Mouse (Mus musculus) hindbrain, postnatal 0 days (tissue): ENCODE results near the gene Lrp1. TPM values are rescaled to one million over a fixed set of nuclear protein-coding genes. Genes with fewer than 3 reads are reported as not detected.

Experiments
- ATAC-seq: fragments of 200-750 bp; cut with Nextera tagmentation; 2 replicates; pipeline ENCODE4 v1.8.0; 2017; ENCODE audit warnings: mild to moderate bottlenecking, moderate TSS enrichment, moderate library complexity
- DNase-seq: peaks from one replicate; pipeline ENCODE4 v3.0.0-alpha.2; 2015; ENCODE audit warnings: low spot score
- H3K27ac ChIP-seq: fragments of 300-500 bp; sonication (generic); 2 replicates; pipeline ENCODE4 v1.5.1; 2014; ENCODE audit warnings: mild to moderate bottlenecking
- H3K27me3 ChIP-seq: fragments of 300-500 bp; sonication (generic); 2 replicates; pipeline ENCODE4 v1.6.1; 2014; ENCODE audit warnings: low read length, mixed read lengths; ENCODE audit not compliant: insufficient read depth
- H3K36me3 ChIP-seq: fragments of 300-500 bp; sonication (generic); 2 replicates; pipeline ENCODE4 v1.6.1; 2014; ENCODE audit warnings: low read length, mixed read lengths; ENCODE audit not compliant: insufficient read depth
- H3K4me1 ChIP-seq: fragments of 300-500 bp; sonication (generic); 2 replicates; pipeline ENCODE4 v1.6.1; 2014; ENCODE audit warnings: antibody characterized with exemption, low read length, mixed read lengths; ENCODE audit not compliant: insufficient read depth
- H3K4me2 ChIP-seq: fragments of 300-500 bp; sonication (generic); 2 replicates; pipeline ENCODE4 v1.6.1; 2014; ENCODE audit warnings: low read depth, mild to moderate bottlenecking, low read length, moderate library complexity, mixed read lengths
- H3K4me3 ChIP-seq: fragments of 300-500 bp; sonication (generic); 2 replicates; pipeline ENCODE4 v1.5.1; 2014; ENCODE audit warnings: low read length
- H3K9ac ChIP-seq: fragments of 300-500 bp; sonication (generic); replicated peaks from 2 replicates; pipeline ENCODE4 v1.6.1; 2014; ENCODE audit warnings: mild to moderate bottlenecking, low read length, moderate library complexity, mixed read lengths
- H3K9me3 ChIP-seq: fragments of 300-500 bp; sonication (generic); 2 replicates; pipeline ENCODE4 v1.6.1; 2016; ENCODE audit warnings: low read length, mixed read lengths
- CTCF ChIP-seq: IDR thresholded peaks from 2 replicates; pipeline ENCODE4 v1.5.1; 2016; ENCODE audit warnings: antibody characterized with exemption, control low read depth, low read depth
- WGBS: fragments of 180-500 bp; shearing (Covaris S2); extraction: QIAGEN DNeasy Blood & Tissue Kit; methylation state at CpG from one replicate; pipeline ENCODE4 v1.1.7; 2014; 5-methylcytosine and 5-hydroxymethylcytosine counted together
- polyA plus RNA-seq: library from polyadenylated mRNA; unstranded; fragments of >200 nt; fragmentation: Nextera tagmentation; extraction: Ambion mirVana; gene quantifications from 2 replicates; pipeline ENCODE4 v1.2.1, GENCODE M21; 2015
- total RNA-seq: library from RNA; depleted of rRNA; stranded (reverse); fragments of >200 nt; gene quantifications from 2 replicates; pipeline ENCODE4 v1.2.3, GENCODE M21; 2014

The Lrp1 gene
- total and polyA plus RNA-seq, 2 experiments from 2014 or later: 75.5 to 245 TPM

DNA sequence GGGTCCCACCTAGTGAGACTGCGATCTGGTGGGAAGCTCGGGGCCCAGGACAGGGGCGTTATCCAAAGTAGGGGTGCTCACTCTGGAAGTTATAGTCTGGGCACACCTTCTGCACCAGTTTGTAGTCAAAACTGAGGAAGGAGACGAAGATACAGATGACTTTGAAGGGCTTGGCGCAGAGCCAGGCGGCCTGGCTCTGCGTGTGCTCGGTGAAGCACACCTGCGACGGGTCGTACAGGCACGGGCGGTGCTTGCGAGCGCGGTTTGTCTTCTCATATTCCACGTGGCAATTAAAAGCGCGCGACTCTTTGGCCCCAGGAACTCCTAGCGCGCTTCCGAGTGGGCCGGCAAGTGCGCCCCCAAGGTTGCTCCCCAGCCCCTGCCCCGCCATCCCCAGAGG is 94.9 kb downstream of the Lrp1 start:
- Histone ChIP-seq H3K4me3 (peak overlapping the region; percentile 19), H3K27ac (0 out of 2 replicates have a peak overlapping the region, but pooled peaks have one; percentile 36), H3K27me3 (peaks cover 11% of the 10 kb centered on the region; the same call in 1 of the 2 replicates), H3K36me3 (no peaks in the 10 kb centered on the region), H3K9ac (no peak overlapping the region), H3K4me2 (peak overlapping the region; percentile 44), H3K9me3 (no peaks in the 10 kb centered on the region), H3K4me1 (peaks cover 19% of the 10 kb centered on the region)
- 11% methylated on average over 26 of the region's 26 CpGs for WGBS
- ATAC-seq: no peak
- DNase-seq: peak; percentile 40
- TF ChIP-seq CTCF: no peak

DNA sequence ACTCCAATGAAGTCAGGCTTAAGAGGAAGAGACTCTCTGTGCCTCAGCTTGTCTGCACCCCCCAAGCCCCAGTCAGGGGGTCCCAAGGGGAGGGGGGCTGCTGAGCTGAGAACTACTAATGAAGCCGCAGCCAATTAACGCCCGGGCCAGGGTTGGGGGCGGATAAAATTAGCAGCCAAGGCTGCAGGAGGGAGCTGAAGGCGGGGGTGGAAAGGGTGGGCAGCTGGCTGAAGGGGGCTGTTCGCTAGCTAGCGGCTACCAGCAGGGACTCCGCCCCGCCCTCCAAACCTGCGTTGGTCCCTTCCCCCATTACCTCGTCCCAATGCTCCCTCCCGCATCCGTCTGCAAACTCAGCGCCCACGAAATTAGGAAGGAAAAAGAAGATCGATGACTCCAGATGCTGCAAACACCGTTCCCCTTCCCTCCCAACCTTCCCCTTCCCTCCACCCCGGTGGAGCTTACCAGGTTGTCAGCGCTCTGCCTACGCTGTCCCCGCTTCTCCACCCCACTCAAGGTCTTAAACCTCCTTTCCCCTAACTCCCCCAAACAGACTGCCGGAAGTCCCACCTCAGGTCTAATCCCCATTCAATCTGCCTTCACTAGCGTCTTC is 96.2 kb downstream of the Lrp1 start:
- peaks cover 20% of the 10 kb centered on the region for H3K4me1 ChIP-seq
- no peak overlapping the region for H3K27ac ChIP-seq
- H3K36me3 ChIP-seq: no peaks in the 10 kb centered on the region
- TF ChIP-seq CTCF: no peak
- peaks cover 8% of the 10 kb centered on the region; the same call in 1 of the 2 replicates for H3K27me3 ChIP-seq
- H3K4me2 ChIP-seq: peak overlapping the region; percentile 16; the same call in 1 of the 2 replicates
- DNase-seq (no peak), ATAC-seq (no peak)
- no peaks in the 10 kb centered on the region for H3K9me3 ChIP-seq
- no peak overlapping the region for H3K4me3 ChIP-seq
- H3K9ac ChIP-seq: no peak overlapping the region
- WGBS: 4% methylated on average over 22 of the region's 23 CpGs

DNA sequence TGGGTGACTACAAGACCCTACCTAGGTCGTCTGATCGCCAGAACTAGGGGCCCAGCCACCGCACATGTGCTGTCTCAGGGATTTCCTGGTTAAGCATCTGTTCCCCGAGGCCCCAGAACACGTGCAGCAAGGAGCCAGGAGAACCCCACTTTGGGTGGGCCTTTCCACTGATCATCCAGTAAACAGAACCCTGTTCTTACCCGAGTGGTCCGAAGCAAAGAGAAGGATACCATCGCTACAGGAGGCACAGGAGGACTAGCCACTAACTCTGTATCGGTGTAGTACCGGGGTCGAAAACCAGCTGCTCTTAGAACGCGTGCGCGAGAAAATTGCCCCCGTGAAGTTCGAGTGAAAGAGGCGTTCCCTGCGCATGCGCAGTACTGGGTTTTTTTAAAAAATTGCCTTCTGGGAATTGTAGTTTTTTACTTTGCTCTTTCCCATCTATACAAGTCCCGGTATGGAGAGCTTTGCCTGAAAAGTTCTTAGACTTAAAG is 98.8 kb downstream of the Lrp1 start, which contains the start of gene Shmt2:
TSS of gene Shmt2 (minus strand) at position 357 of the 494 bp plus-strand sequence.
- Histone ChIP-seq H3K9me3 (no peaks in the 10 kb centered on the region), H3K9ac (peak within 1 kb of the TSS; percentile 52), H3K4me1 (peaks cover 20% of the 10 kb centered on the region), H3K27me3 (0 out of 2 replicates have a peak, but pooled peaks cover 4% of the 10 kb centered on the region), H3K36me3 (peaks cover 5% of the 10 kb centered on the region), H3K27ac (no peak within 1 kb of the TSS), H3K4me3 (peak within 1 kb of the TSS; percentile 57), H3K4me2 (peak within 1 kb of the TSS; percentile 85)
- DNase-seq: peak; percentile 98
- TF ChIP-seq CTCF: no peak
- ATAC-seq: peak; percentile 67
- under 1% methylated on average over 21 of the region's 21 CpGs for WGBS

DNA sequence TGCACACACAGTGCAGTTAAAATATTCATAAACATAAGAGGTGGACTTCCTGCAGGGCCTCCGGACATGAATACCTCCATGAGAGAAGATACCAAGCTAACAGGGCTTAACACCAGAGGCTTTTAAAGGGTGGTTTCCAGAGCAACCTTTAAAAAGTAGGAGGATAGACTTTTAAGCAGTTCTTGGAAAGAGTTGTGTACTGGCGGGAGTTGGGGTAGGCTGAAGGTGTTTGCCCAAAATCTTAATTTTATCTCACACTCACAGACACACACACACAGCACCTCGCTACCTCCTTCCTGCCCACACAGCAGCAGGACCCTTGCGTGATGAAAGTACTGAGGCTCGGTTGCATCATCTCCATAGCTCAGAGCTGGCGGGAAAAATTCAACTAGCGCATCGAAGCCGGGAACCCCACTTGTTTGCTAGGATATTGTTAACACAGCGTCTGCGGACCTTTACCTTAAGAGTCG is 99.3 kb downstream of the Lrp1 start:
- Histone ChIP-seq H3K4me1 (peaks cover 23% of the 10 kb centered on the region), H3K9me3 (no peaks in the 10 kb centered on the region), H3K27ac (no peak overlapping the region), H3K9ac (peak overlapping the region; percentile 52), H3K36me3 (peaks cover 5% of the 10 kb centered on the region), H3K4me2 (peak overlapping the region; percentile 85), H3K4me3 (peak overlapping the region; percentile 57), H3K27me3 (0 out of 2 replicates have a peak, but pooled peaks cover 4% of the 10 kb centered on the region)
- WGBS: 11% methylated on average over 12 of the region's 12 CpGs
- TF ChIP-seq CTCF: no peak
- DNase-seq (no peak), ATAC-seq (no peak)

DNA sequence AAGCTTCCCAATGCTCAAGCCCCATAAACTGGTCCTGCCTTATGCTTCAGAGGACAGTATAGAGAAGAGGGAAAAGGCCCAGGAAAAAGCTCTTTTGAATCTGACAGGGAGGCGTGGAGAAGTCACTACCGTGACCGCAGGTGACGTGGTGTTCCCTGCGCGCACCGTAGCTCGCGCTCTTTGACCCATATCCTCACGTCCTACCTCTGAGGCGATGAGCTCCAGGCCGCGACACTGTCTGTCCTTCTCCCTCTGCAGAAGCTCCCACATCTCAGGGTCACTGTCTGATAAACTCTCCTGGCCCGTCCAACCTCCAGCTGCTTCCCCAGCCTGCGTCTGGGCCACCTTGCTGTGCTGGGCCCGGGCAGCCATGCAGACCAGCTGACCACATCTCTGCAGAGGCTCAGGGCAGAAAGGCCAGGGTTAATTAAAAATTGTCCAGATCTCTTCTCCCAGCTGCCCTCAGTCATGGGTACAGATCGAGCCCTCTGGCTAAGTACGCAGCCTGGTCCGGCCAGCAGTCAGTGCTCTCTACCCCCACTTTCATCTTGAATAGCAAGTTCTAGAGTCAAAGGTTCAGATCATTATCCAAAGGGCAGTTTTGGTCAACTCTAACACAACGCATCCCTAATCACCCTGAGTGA is 100.1 kb downstream of the Lrp1 start:
- Histone ChIP-seq H3K27ac (no peak overlapping the region), H3K9ac (no peak overlapping the region), H3K9me3 (no peaks in the 10 kb centered on the region), H3K36me3 (peaks cover 5% of the 10 kb centered on the region), H3K27me3 (0 out of 2 replicates have a peak, but pooled peaks cover 4% of the 10 kb centered on the region), H3K4me2 (peak overlapping the region; percentile 85), H3K4me1 (peaks cover 23% of the 10 kb centered on the region), H3K4me3 (no peak overlapping the region)
- TF ChIP-seq CTCF: no peak
- DNase-seq (no peak), ATAC-seq (no peak)
- 85% methylated on average over 20 of the region's 20 CpGs for WGBS

DNA sequence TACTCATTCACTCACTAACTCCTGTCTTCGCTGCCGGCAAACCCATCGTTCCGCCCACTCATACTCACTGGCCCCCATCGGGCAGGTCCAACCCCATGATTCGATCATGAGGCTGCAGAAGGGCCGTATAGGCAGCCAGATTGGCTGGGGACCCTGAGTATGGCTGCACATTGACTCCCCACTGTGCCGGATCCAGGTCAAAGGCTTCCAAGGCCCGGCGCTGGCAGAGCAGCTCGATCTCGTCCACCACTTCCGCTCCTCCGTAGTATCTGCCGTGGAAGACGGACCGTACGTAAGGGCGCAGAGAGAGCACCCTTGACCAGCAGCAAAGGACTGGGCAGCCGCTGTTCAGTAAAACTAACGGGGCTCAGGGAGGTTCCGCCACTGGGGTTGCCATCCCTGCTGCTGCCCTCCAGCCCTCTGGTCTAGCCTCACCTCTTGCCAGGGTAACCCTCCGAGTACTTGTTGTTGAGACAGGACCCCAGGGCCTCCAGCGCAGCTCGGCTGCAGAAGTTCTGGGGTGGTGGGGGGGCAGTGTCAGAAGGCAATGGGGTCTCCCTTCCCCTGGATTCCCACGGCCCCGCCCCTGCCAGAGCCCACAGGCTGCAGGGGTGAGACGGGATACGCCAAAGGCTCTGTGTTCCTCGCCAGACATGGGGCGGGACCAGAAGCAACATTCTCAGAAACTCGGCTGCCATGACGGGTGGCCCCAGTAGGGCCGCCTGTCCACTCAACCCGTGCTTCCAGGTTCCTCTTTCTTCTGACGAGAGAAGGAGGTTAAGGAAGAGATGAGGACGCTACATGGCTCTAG is 100.8 kb downstream of the Lrp1 start:
- peaks cover 5% of the 10 kb centered on the region for H3K36me3 ChIP-seq
- no peaks in the 10 kb centered on the region for H3K9me3 ChIP-seq
- 0 out of 2 replicates have a peak, but pooled peaks cover 2% of the 10 kb centered on the region for H3K27me3 ChIP-seq
- no peak overlapping the region for H3K27ac ChIP-seq
- DNase-seq (no peak), ATAC-seq (no peak)
- H3K4me1 ChIP-seq: peaks cover 27% of the 10 kb centered on the region
- no peak for TF ChIP-seq CTCF
- no peak overlapping the region for H3K9ac ChIP-seq
- 93% methylated on average over 37 of the region's 37 CpGs for WGBS
- no peak overlapping the region for H3K4me3 ChIP-seq
- H3K4me2 ChIP-seq: no peak overlapping the region
